Mouse (Mus musculus): ENCODE data around the gene Vmn1r165. TPM values are rescaled to one million over a fixed set of nuclear protein-coding genes. Genes with fewer than 3 reads are reported as not detected.

Gene Vmn1r165
- not detected in 2 replicates for polyA plus RNA-seq (2021; fragmentation: Nextera tagmentation)
- long read RNA-seq, experiment 1 = 0 reads
- long read RNA-seq, experiment 2 = 0 reads

DNA sequence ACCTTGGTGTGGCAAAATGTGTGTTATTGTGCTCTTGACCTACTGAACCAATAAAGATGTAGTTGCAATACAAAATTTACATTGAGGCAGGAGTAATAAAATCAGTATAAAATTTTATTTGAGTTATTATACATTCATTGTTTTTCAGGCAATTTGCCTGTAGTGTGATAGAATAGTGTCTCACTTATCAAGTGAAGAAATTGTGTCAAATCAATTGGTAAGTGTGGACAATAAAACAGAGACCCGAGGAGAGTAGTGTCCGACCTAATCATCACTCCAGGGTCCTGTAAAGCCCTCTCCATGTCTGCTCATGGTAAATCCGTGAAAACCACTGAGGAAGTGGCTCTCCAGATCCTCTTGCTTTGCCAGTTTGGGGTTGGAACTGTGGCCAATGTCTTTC is at the start of gene Vmn1r165:
Gene Vmn1r165 (plus strand): TSS at position 301 of the 400 bp plus-strand sequence.

DNA sequence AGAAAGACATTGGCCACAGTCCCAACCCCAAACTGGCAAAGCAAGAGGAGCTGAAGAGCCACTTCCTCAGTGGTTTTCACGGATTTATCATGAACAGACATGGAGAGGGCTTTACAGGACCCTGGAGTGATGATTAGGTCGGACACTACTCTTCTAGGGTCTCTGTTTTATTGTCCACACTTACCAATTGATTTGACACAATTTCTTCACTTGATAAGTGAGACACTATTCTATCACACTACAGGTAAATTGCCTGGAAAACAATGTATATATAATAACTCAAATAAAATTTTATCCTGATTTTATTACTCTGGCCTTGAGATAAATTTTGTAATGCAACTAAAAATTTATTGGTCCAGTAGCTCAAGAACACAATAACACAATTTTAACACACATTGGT is 34.5 kb downstream of the Vmn1r165 start, which contains the start of gene Vmn1r166:
Gene Vmn1r166 (minus strand): TSS at position 101 of the 400 bp plus-strand sequence.

Other genes with a start within 250 kb of the Vmn1r165 start
- not detected in 2 replicates for gene Gm4214, start 232.7 kb upstream of the Vmn1r165 start, polyA plus RNA-seq (2021; fragmentation: Nextera tagmentation)
- gene Gm4216, start 197.4 kb upstream of the Vmn1r165 start, polyA plus RNA-seq (2021; fragmentation: Nextera tagmentation) = not detected in 2 replicates
- gene Vmn1r163, start 161.8 kb upstream of the Vmn1r165 start, polyA plus RNA-seq (2021; fragmentation: Nextera tagmentation) = not detected in 2 replicates
- gene Gm8720, start 149.9 kb upstream of the Vmn1r165 start, polyA plus RNA-seq (2021; fragmentation: Nextera tagmentation) = not detected in 2 replicates
- gene Gm10662, start 72.9 kb upstream of the Vmn1r165 start, polyA plus RNA-seq (2021; fragmentation: Nextera tagmentation) = not detected in 2 replicates
- gene Vmn1r166, start 34.4 kb downstream of the Vmn1r165 start, polyA plus RNA-seq (2021; fragmentation: Nextera tagmentation) = not detected in 2 replicates
- gene Gm6902, start 61.6 kb downstream of the Vmn1r165 start, polyA plus RNA-seq (2021; fragmentation: Nextera tagmentation) = not detected in 2 replicates
- gene Nlrp4e, start 83.9 kb downstream of the Vmn1r165 start, polyA plus RNA-seq (2021; fragmentation: Nextera tagmentation) = not detected in 2 replicates
- not detected in 2 replicates for gene Nlrp5, start 168.6 kb downstream of the Vmn1r165 start, polyA plus RNA-seq (2021; fragmentation: Nextera tagmentation)